9 mouse cellular contexts compared by ENCODE assay signal in the genomic region with DNA sequence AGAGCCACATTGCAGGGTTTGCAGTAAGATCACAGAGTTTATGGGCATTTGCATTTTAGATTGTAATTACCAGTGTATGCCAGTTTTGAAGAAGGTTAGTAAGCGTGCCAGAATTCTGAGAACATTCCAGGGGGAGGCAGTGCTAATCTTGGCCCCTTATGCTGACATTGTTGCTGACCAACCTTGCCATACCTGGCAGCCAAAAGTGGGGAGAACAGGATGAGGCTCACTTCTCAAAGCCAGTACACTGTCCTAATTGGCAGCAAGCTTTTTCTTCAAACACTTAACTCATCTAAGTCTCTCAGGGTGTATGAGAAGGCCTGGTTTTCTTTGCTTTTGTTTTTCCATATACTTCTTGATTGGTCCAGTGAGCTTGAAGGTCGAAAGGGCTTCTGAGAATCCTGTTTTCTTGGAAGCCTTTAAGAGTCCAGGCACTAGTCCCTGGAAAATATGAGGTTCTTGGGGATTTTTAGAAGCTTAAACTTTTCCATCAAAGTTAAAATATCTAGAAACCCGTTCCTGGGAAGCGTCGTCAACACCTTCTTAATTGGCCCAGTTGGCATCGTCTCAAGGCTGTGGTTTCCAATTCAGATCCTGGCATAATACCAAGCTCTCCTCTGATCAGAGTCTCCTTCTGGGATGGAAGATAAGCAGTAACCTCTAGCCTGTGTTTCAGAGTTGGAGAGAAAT.
DNase-seq lines count a peak whose midpoint lies in the region; ATAC-seq lines count a peak whose summit lies in the region.
"Had no signal": no experiment of that assay in that cellular context is flagged by ENCODE, and none has a peak within 500 bp of the region (broad histone marks: within the 10 kb centered on the region; RNA-seq: fewer than 3 reads in every experiment).

No protein-coding gene starts in this region.

- H3K9ac ChIP-seq in embryonic facial prominence, embryonic 14.5 days (ENCODE audit: low read depth, low read length) = no peak overlapping the region
- H3K9ac ChIP-seq in heart, embryonic 13.5 days = no peak overlapping the region
- H3K9ac ChIP-seq in limb, embryonic 13.5 days = no peak overlapping the region
- H3K9ac ChIP-seq: neural tube, embryonic 12.5 days had no signal

- no peak overlapping the region for H3K4me3 ChIP-seq in embryonic facial prominence, embryonic 14.5 days (ENCODE audit: low read depth, low read length)
- H3K4me3 ChIP-seq in embryonic facial prominence, embryonic 10.5 days = no peak overlapping the region
- H3K4me3 ChIP-seq in heart, embryonic 13.5 days = no peak overlapping the region
- H3K4me3 ChIP-seq in limb, embryonic 13.5 days = no peak overlapping the region
- H3K4me3 ChIP-seq: neural tube, embryonic 12.5 days had no signal

- no peak overlapping the region; the same call in 1 of the 2 replicates for H3K27ac ChIP-seq in embryonic facial prominence, embryonic 14.5 days (replicated peaks; ENCODE audit: low read depth, low read length)
- H3K27ac ChIP-seq in embryonic facial prominence, embryonic 10.5 days (replicated peaks) = no peak overlapping the region
- peak overlapping the region; percentile 85 for H3K27ac ChIP-seq in heart, embryonic 13.5 days (replicated peaks)
- peak overlapping the region; percentile 67; the same call in 1 of the 2 replicates for H3K27ac ChIP-seq in limb, embryonic 13.5 days
- H3K27ac ChIP-seq: neural tube, embryonic 12.5 days had no signal

- H3K9me3 ChIP-seq in embryonic facial prominence, embryonic 14.5 days (ENCODE audit: control insufficient read depth, low read length) = no peaks in the 10 kb centered on the region
- no peaks in the 10 kb centered on the region for H3K9me3 ChIP-seq in embryonic facial prominence, embryonic 10.5 days
- H3K9me3 ChIP-seq in heart, embryonic 13.5 days = no peaks in the 10 kb centered on the region
- H3K9me3 ChIP-seq in limb, embryonic 13.5 days = no peaks in the 10 kb centered on the region
- H3K9me3 ChIP-seq: neural tube, embryonic 12.5 days had no signal

- peak; percentile 74 for DNase-seq in embryonic facial prominence, embryonic 14.5 days (ENCODE audit: low spot score)
- no peak for DNase-seq in embryonic facial prominence, embryonic 10.5 days (ENCODE audit: low spot score)
- peak; percentile 86 for DNase-seq in MN1 (ENCODE audit: low spot score)
- DNase-seq in neural tube, embryonic 10.5 days (ENCODE audit: extremely low spot score, low spot score) = no peak
- DNase-seq in thymus, postnatal 10 days (ENCODE audit: low spot score in 2 of 2) = no peak
- DNase-seq in frontal cortex, postnatal 25 days (ENCODE audit: low spot score in 2 of 2) = no peak

- WGBS in embryonic facial prominence, embryonic 14.5 days = 53% methylated on average over 6 of the region's 6 CpGs
- 90% methylated on average over 6 of the region's 6 CpGs for WGBS in embryonic facial prominence, embryonic 10.5 days
- 32% methylated on average over 6 of the region's 6 CpGs for WGBS in heart, embryonic 13.5 days
- 40% methylated on average over 6 of the region's 6 CpGs for WGBS in limb, embryonic 13.5 days

- H3K36me3 ChIP-seq in embryonic facial prominence, embryonic 14.5 days (ENCODE audit: control insufficient read depth, insufficient read depth, low read length) = no peaks in the 10 kb centered on the region
- H3K36me3 ChIP-seq in embryonic facial prominence, embryonic 10.5 days (replicated peaks) = no peaks in the 10 kb centered on the region
- no peaks in the 10 kb centered on the region for H3K36me3 ChIP-seq in heart, embryonic 13.5 days
- H3K36me3 ChIP-seq in limb, embryonic 13.5 days = no peaks in the 10 kb centered on the region
- H3K36me3 ChIP-seq: neural tube, embryonic 12.5 days had no signal

- peaks cover 6% of the 10 kb centered on the region for H3K4me1 ChIP-seq in embryonic facial prominence, embryonic 14.5 days (ENCODE audit: control insufficient read depth, insufficient read depth, low read length)
- H3K4me1 ChIP-seq in embryonic facial prominence, embryonic 10.5 days = peaks cover 10% of the 10 kb centered on the region; the same call in 1 of the 2 replicates
- H3K4me1 ChIP-seq in heart, embryonic 13.5 days = peaks cover 44% of the 10 kb centered on the region
- peaks cover 46% of the 10 kb centered on the region for H3K4me1 ChIP-seq in limb, embryonic 13.5 days
- H3K4me1 ChIP-seq: neural tube, embryonic 12.5 days had no signal

- H3K4me2 ChIP-seq in embryonic facial prominence, embryonic 14.5 days (ENCODE audit: low read depth, low read length) = no peak overlapping the region
- H3K4me2 ChIP-seq in heart, embryonic 13.5 days = peak overlapping the region; percentile 4; the same call in 1 of the 2 replicates
- H3K4me2 ChIP-seq in limb, embryonic 13.5 days (replicated peaks) = no peak overlapping the region
- H3K4me2 ChIP-seq: neural tube, embryonic 12.5 days had no signal

- no peaks in the 10 kb centered on the region for H3K27me3 ChIP-seq in embryonic facial prominence, embryonic 14.5 days (replicated peaks; ENCODE audit: control insufficient read depth, insufficient read depth, low read length)
- no peaks in the 10 kb centered on the region for H3K27me3 ChIP-seq in embryonic facial prominence, embryonic 10.5 days (replicated peaks; ENCODE audit: low read depth, poor library complexity, severe bottlenecking)
- H3K27me3 ChIP-seq in heart, embryonic 13.5 days (replicated peaks) = no peaks in the 10 kb centered on the region
- no peaks in the 10 kb centered on the region for H3K27me3 ChIP-seq in limb, embryonic 13.5 days
- H3K27me3 ChIP-seq: neural tube, embryonic 12.5 days had no signal

- ATAC-seq in embryonic facial prominence, embryonic 14.5 days (ENCODE audit: low read depth) = peak; percentile 79; the same call in 1 of the 2 replicates
- peak; percentile 1; the same call in 1 of the 2 replicates for ATAC-seq in heart, embryonic 13.5 days (ENCODE audit: extremely low read depth, insufficient number of reproducible peaks, low FRiP score, low TSS enrichment)
- peak; percentile 72 for ATAC-seq in limb, embryonic 13.5 days (ENCODE audit: low FRiP score, low read depth)

Comparison
In these comparisons a context has a peak if more than half of its experiments do, and no peak if none do; other contexts are left out.
1. DNase-seq: peak in embryonic facial prominence, embryonic 14.5 days (single experiment) and MN1 (single experiment); none in embryonic facial prominence, embryonic 10.5 days (single experiment), neural tube, embryonic 10.5 days (single experiment), thymus, postnatal 10 days (0 of 2) and frontal cortex, postnatal 25 days (0 of 2).
2. ATAC-seq: peak in every context shown above with its lines; median percentile 79 in embryonic facial prominence, embryonic 14.5 days; 72 in limb, embryonic 13.5 days; 1 in heart, embryonic 13.5 days.
3. H3K27ac ChIP-seq: peak in heart, embryonic 13.5 days (single experiment) and limb, embryonic 13.5 days (single experiment); none in embryonic facial prominence, embryonic 14.5 days (single experiment) and embryonic facial prominence, embryonic 10.5 days (single experiment).